Mouse (Mus musculus): ENCODE results near the gene Nf1. TPM values are rescaled to one million over a fixed set of nuclear protein-coding genes. Genes with fewer than 3 reads are reported as not detected.

Nf1 gene
- polyA plus RNA-seq, 1 experiment: 4.4 TPM

DNA sequence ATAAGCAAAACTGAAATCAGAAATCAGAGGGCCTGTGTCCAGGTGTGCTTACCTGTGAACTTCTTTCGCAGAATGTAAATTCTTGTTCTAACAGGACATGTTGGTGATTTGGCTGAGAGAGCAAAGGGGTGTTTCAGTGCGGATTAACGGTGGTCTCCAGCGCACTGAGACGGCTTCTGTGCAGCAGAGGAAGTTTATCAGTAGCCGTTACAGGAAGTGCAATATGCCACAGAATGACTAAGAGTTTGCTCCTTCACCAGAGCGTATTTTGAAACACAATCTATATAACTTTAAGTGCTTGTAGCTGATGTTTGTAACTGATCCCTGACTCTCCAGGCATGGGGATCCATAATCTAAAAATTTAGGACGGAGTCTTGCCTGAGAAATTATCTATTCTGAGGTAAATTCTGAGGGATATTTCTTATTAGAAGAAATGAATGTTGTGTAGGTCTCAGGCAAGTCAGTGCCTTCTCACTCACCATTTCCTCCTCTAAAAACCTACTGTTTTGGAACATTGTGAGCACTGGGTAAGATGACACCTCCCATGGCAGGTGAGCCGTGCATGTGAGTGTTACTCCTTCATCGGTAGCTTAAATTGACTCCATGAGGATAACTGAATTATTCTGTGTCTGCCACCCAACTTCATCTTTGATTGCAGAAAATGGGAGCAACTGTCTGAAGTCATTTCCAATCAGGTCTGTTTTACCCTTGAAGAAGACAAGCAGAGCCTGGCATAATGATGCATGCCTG lies 184.2 kb downstream of the Nf1 start, which contains the start of gene Evi2b:
TSS of gene Evi2b (minus strand) at position 203 of the 750 bp plus-strand sequence.
- peak in 1 of 2 experiments; percentile 61 for DNase-seq (ENCODE audit: low read depth in 1 of 2, low spot score in 2 of 2)
- Histone ChIP-seq H3K4me3 (ENCODE audit: extremely low read depth, insufficient read depth, insufficient read length) (peak within 1 kb of the TSS; percentile 66), H3K36me3 (ENCODE audit: control insufficient read depth, insufficient read depth, low read length) (peaks cover 1% of the 10 kb centered on the region), H3K27ac (ENCODE audit: insufficient read depth, low read length) (peak within 1 kb of the TSS; percentile 91), H3K27me3 (ENCODE audit: control insufficient read depth, insufficient read depth, low read length) (no peaks in the 10 kb centered on the region), H3K4me1 (ENCODE audit: control insufficient read depth, insufficient read depth, insufficient read length) (peaks cover 13% of the 10 kb centered on the region; the same call in 1 of the 2 replicates)
- TF ChIP-seq CTCF (IDR thresholded peaks at IDR 0.05; ENCODE audit: extremely low read depth, insufficient read depth, insufficient read length, insufficient replicate concordance): no peak
- peak; percentile 89 for TF ChIP-seq POLR2A (IDR thresholded peaks at IDR 0.05; ENCODE audit: low read depth, low read length)
- WGBS: 8% methylated on average over 10 of the region's 10 CpGs

GRCm38 (mm10) chr11:79524310-79524575 lies 184.8 kb downstream of the Nf1 start:
- WGBS: 6% methylated on average over 1 of the region's 1 CpGs
- H3K27ac ChIP-seq (ENCODE audit: insufficient read depth, low read length): peak overlapping the region; percentile 91

GRCm38 (mm10) chr11:79526549-79526948 lies 187.1 kb downstream of the Nf1 start:
- H3K27ac ChIP-seq (ENCODE audit: insufficient read depth, low read length): peak overlapping the region; percentile 86
- TF ChIP-seq POLR2A (IDR thresholded peaks at IDR 0.05; ENCODE audit: low read depth, low read length) (no peak), CTCF (IDR thresholded peaks at IDR 0.05; ENCODE audit: extremely low read depth, insufficient read depth, insufficient read length, insufficient replicate concordance) (no peak)
- no peaks in the 10 kb centered on the region for H3K27me3 ChIP-seq (ENCODE audit: control insufficient read depth, insufficient read depth, low read length)

More at GRCm38 (mm10) chr11:79524310-79524575, 184.8 kb downstream of the Nf1 start:
- Histone ChIP-seq H3K4me3 (ENCODE audit: extremely low read depth, insufficient read depth, insufficient read length) (peak overlapping the region; percentile 36; the same call in 1 of the 2 replicates), H3K36me3 (ENCODE audit: control insufficient read depth, insufficient read depth, low read length) (peaks cover 1% of the 10 kb centered on the region), H3K27me3 (ENCODE audit: control insufficient read depth, insufficient read depth, low read length) (no peaks in the 10 kb centered on the region), H3K4me1 (ENCODE audit: control insufficient read depth, insufficient read depth, insufficient read length) (peaks cover 13% of the 10 kb centered on the region; the same call in 1 of the 2 replicates)
- TF ChIP-seq CTCF (IDR thresholded peaks at IDR 0.05; ENCODE audit: extremely low read depth, insufficient read depth, insufficient read length, insufficient replicate concordance): no peak
- no peak for TF ChIP-seq POLR2A (IDR thresholded peaks at IDR 0.05; ENCODE audit: low read depth, low read length)
- DNase-seq (ENCODE audit: low read depth in 1 of 2, low spot score in 2 of 2): no peak

DNA sequence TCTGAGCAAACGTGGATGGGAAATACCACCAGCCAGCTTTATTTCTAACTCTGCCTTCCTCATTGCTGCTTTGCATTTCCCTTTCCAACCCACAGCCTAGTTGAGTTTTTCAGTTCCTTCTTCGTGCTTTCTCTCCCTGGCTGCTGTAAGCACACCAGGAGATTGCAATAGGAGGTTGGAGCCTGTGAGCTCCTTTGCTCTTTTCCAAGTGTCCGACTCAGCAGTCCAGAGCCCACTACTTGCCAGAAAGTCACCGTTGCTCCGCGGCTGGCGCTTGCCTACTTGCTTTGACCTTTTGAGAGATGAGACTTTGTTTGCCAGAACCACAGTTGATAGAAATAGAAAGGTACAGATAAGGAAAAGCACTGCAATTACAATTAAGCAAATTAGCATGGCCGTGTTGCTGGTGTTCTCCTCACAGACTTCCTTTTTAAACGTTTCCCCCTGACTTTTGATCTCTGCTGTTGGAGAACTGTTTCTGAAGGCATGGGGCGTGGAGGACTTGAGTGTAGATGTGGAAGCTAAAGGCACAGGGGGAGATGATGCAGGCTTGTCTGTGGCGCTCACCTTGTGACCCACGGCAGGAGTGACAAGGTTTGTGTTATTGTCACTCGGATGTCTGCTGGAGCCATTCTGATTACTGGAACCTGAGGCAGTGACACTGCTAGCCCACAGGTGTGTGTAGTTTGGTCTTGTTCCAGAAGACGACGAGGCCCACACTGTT lies 187.7 kb downstream of the Nf1 start:
- TF ChIP-seq CTCF (IDR thresholded peaks at IDR 0.05; ENCODE audit: extremely low read depth, insufficient read depth, insufficient read length, insufficient replicate concordance): no peak
- no peak; the same call in 1 of the 2 replicates for TF ChIP-seq POLR2A (IDR thresholded peaks at IDR 0.05; ENCODE audit: low read depth, low read length)
- H3K36me3 ChIP-seq (ENCODE audit: control insufficient read depth, insufficient read depth, low read length): no peaks in the 10 kb centered on the region
- H3K4me3 ChIP-seq (ENCODE audit: extremely low read depth, insufficient read depth, insufficient read length): peak overlapping the region; percentile 39; the same call in 1 of the 2 replicates
- peaks cover 9% of the 10 kb centered on the region; the same call in 1 of the 2 replicates for H3K4me1 ChIP-seq (ENCODE audit: control insufficient read depth, insufficient read depth, insufficient read length)
- WGBS: 19% methylated on average over 15 of the region's 15 CpGs
- H3K27me3 ChIP-seq (ENCODE audit: control insufficient read depth, insufficient read depth, low read length): no peaks in the 10 kb centered on the region
- H3K27ac ChIP-seq (ENCODE audit: insufficient read depth, low read length): peak overlapping the region; percentile 86
- peak in 1 of 2 experiments; percentile 41 for DNase-seq (ENCODE audit: low read depth in 1 of 2, low spot score in 2 of 2)

More at GRCm38 (mm10) chr11:79526549-79526948, 187.1 kb downstream of the Nf1 start:
- 74% methylated on average over 3 of the region's 3 CpGs for whole genome bisulfite sequencing
- Histone ChIP-seq H3K4me1 (ENCODE audit: control insufficient read depth, insufficient read depth, insufficient read length) (peaks cover 9% of the 10 kb centered on the region; the same call in 1 of the 2 replicates), H3K36me3 (ENCODE audit: control insufficient read depth, insufficient read depth, low read length) (no peaks in the 10 kb centered on the region), H3K4me3 (ENCODE audit: extremely low read depth, insufficient read depth, insufficient read length) (no peak overlapping the region)
- DNase-seq (ENCODE audit: low read depth in 1 of 2, low spot score in 2 of 2): no peak

GRCm38 (mm10) chr11:79527739-79528384 lies 188.4 kb downstream of the Nf1 start:
- WGBS: 21% methylated on average over 5 of the region's 5 CpGs
- H3K36me3 ChIP-seq (ENCODE audit: control insufficient read depth, insufficient read depth, low read length): no peaks in the 10 kb centered on the region
- H3K4me3 ChIP-seq (ENCODE audit: extremely low read depth, insufficient read depth, insufficient read length): peak overlapping the region; percentile 39
- DNase-seq (ENCODE audit: low read depth in 1 of 2, low spot score in 2 of 2): peak in 1 of 2 experiments; percentile 64
- no peaks in the 10 kb centered on the region for H3K27me3 ChIP-seq (ENCODE audit: control insufficient read depth, insufficient read depth, low read length)
- peak overlapping the region; percentile 92 for H3K27ac ChIP-seq (ENCODE audit: insufficient read depth, low read length)
- TF ChIP-seq POLR2A (IDR thresholded peaks at IDR 0.05; ENCODE audit: low read depth, low read length) (peak; percentile 8; the same call in 1 of the 2 replicates), CTCF (IDR thresholded peaks at IDR 0.05; ENCODE audit: extremely low read depth, insufficient read depth, insufficient read length, insufficient replicate concordance) (no peak)
- peaks cover 9% of the 10 kb centered on the region; the same call in 1 of the 2 replicates for H3K4me1 ChIP-seq (ENCODE audit: control insufficient read depth, insufficient read depth, insufficient read length)

DNA sequence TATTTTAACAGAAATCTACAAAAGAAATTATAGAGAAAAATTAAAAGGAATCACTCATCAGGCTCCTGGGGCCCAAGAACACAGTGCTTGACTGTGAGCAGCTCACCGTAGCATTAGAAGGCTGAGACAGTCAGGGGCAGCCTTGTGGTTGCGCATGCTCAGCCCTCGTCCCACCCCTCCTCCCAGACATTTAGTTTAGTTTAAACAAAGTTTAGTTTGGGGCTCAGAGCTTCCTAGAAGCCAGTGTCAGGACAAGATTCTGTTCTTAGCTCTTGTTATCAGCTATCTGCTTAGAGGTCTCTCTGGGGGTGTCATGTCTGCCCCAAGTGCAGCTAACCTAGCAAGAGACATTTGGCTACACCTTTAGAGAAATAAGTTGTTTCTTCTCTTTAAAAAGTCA lies 189.1 kb downstream of the Nf1 start:
- peak overlapping the region; percentile 16; the same call in 1 of the 2 replicates for H3K4me3 ChIP-seq (ENCODE audit: extremely low read depth, insufficient read depth, insufficient read length)
- H3K36me3 ChIP-seq (ENCODE audit: control insufficient read depth, insufficient read depth, low read length): no peaks in the 10 kb centered on the region
- DNase-seq (ENCODE audit: low read depth in 1 of 2, low spot score in 2 of 2): peak in 1 of 2 experiments; percentile 55
- WGBS: 15% methylated on average over 3 of the region's 3 CpGs
- H3K4me1 ChIP-seq (ENCODE audit: control insufficient read depth, insufficient read depth, insufficient read length): peaks cover 9% of the 10 kb centered on the region; the same call in 1 of the 2 replicates
- peak overlapping the region; percentile 92 for H3K27ac ChIP-seq (ENCODE audit: insufficient read depth, low read length)
- TF ChIP-seq CTCF (IDR thresholded peaks at IDR 0.05; ENCODE audit: extremely low read depth, insufficient read depth, insufficient read length, insufficient replicate concordance) (no peak), POLR2A (IDR thresholded peaks at IDR 0.05; ENCODE audit: low read depth, low read length) (no peak; the same call in 1 of the 2 replicates)
- no peaks in the 10 kb centered on the region for H3K27me3 ChIP-seq (ENCODE audit: control insufficient read depth, insufficient read depth, low read length)
